Comparison of ENCODE assay signal across 8 mouse cellular contexts in the genomic region with DNA sequence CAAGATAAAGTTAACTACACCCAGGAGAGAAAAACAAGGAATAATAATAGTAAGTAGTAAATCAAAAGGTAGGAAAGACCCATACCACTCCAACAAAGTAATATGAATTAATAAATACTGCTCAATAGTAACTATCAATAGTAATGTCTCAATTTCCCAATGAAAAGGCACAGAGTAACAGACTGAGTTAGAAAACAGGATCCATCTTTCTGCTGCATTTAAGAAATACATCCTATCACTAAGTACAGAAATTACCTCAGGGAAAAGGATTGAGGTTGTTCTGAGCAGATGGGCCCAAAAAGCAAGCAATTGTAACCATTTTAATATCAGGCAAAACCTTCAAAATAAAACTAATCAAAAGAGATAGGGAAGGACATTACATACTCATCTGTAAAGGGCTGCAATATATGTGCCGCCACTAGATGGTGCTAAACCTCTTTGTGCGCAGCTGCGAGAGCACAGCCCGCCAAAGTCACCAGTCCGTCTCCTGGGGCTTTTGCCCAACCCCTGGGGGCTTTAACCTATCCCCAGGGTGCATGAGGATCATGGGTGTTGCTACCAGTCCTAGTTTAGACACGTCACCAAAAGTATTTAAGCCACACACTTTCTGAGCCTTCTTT.
DNase-seq lines count a peak whose midpoint lies in the region; ATAC-seq and TF ChIP-seq lines count a peak whose summit lies in the region.
"Not testable (repeated sequence)": the region's sequence is repeated elsewhere in the genome, so short reads cannot be mapped to it uniquely, and the experiment has no call there.

No protein-coding gene starts in this region.

- peak; percentile 2 for DNase-seq in T-cell, adult 2 months (ENCODE audit: low spot score)
- DNase-seq in heart, adult 2 months = peak; percentile 9 to 30
- DNase-seq in layer of hippocampus, postnatal 14 days (ENCODE audit: low spot score in 2 of 2) = peak; percentile 47 to 48
- DNase-seq in lung, postnatal 0 days (ENCODE audit: low spot score) = not testable (repeated sequence)
- peak; percentile 38 for DNase-seq in thymus, adult 2 months

- intact Hi-C loops in heart, adult 2 months (cut with DNase I) = not testable (repeated sequence)

- H3K9ac ChIP-seq in heart, adult 2 months (ENCODE audit: low read depth, low read length); intestine, embryonic 16.5 days (ENCODE audit: low read depth, low read length); lung, postnatal 0 days (replicated peaks; ENCODE audit: low read depth); neural tube, embryonic 15.5 days (replicated peaks): not testable (repeated sequence)

- H3K4me3 ChIP-seq in heart, adult 2 months; intestine, embryonic 16.5 days (ENCODE audit: low read length); lung, postnatal 0 days (ENCODE audit: low read depth, low read length); neural tube, embryonic 15.5 days (replicated peaks); thymus, adult 2 months (ENCODE audit: control insufficient read depth, insufficient read depth, low read length): not testable (repeated sequence)

- TF ChIP-seq CTCF in heart, adult 2 months (IDR thresholded peaks at IDR 0.05) = peak; percentile 78
- peak; percentile 56 for TF ChIP-seq CTCF in lung, postnatal 0 days (IDR thresholded peaks at IDR 0.05)
- not testable (repeated sequence) for TF ChIP-seq CTCF in thymus, adult 2 months (IDR thresholded peaks at IDR 0.05; ENCODE audit: borderline replicate concordance, control insufficient read depth, extremely low read depth, insufficient read depth, low read length, poor library complexity)

- TF ChIP-seq EP300 in heart, adult 2 months (IDR thresholded peaks at IDR 0.05; ENCODE audit: insufficient read depth, low read depth, low read length); lung, postnatal 0 days (IDR thresholded peaks at IDR 0.05): not testable (repeated sequence)

- H3K36me3 ChIP-seq in heart, adult 2 months (ENCODE audit: control insufficient read depth, insufficient read depth, low read length); intestine, embryonic 16.5 days (ENCODE audit: control insufficient read depth, insufficient read depth, low read length); lung, postnatal 0 days (ENCODE audit: insufficient read depth, low read length); neural tube, embryonic 15.5 days; thymus, adult 2 months (ENCODE audit: control insufficient read depth, insufficient read depth, low read length): not testable (repeated sequence)

- TF ChIP-seq POLR2A in heart, adult 2 months (IDR thresholded peaks at IDR 0.05; ENCODE audit: insufficient read depth, low read depth, low read length); thymus, adult 2 months (IDR thresholded peaks at IDR 0.05; ENCODE audit: control insufficient read depth, extremely low read depth, insufficient read depth, low read length, poor library complexity): not testable (repeated sequence)

- H3K4me2 ChIP-seq in intestine, embryonic 16.5 days (ENCODE audit: low read depth, low read length); lung, postnatal 0 days (replicated peaks; ENCODE audit: low read depth, low read length): not testable (repeated sequence)
- peak overlapping the region; percentile 38 for H3K4me2 ChIP-seq in neural tube, embryonic 15.5 days

- H3K9me3 ChIP-seq in intestine, embryonic 16.5 days (ENCODE audit: control insufficient read depth, low read length); lung, postnatal 0 days (ENCODE audit: low read length); neural tube, embryonic 15.5 days (replicated peaks): not testable (repeated sequence)

- ATAC-seq in common myeloid progenitor, adult 5-6 weeks (replicated peaks; ENCODE audit: low read depth, poor library complexity, severe bottlenecking) = peak; percentile 52; the same call in 1 of the 2 replicates
- ATAC-seq in intestine, embryonic 16.5 days = peak; percentile 71; the same call in 1 of the 2 replicates
- not testable (repeated sequence) for ATAC-seq in lung, postnatal 0 days; neural tube, embryonic 15.5 days (ENCODE audit: low FRiP score)

- 4% methylated on average over 6 of the region's 6 CpGs for WGBS in heart, adult 2 months
- 2% methylated on average over 6 of the region's 6 CpGs for WGBS in intestine, embryonic 16.5 days
- WGBS in lung, postnatal 0 days = 9% methylated on average over 6 of the region's 6 CpGs
- WGBS in neural tube, embryonic 15.5 days = 4% methylated on average over 6 of the region's 6 CpGs
- 9% methylated on average over 6 of the region's 6 CpGs for WGBS in thymus, adult 2 months

- not testable (repeated sequence) for H3K79me2 ChIP-seq in heart, adult 2 months (replicated peaks; ENCODE audit: control insufficient read depth, insufficient read depth, low read length)

- not testable (repeated sequence) for H3K27ac ChIP-seq in heart, adult 2 months; intestine, embryonic 16.5 days (ENCODE audit: low read length); lung, postnatal 0 days (ENCODE audit: low read length); neural tube, embryonic 15.5 days (replicated peaks); thymus, adult 2 months (ENCODE audit: control insufficient read depth, insufficient read depth, low read length)

- not testable (repeated sequence) for H3K4me1 ChIP-seq in heart, adult 2 months (ENCODE audit: control insufficient read depth, insufficient read depth, low read length); intestine, embryonic 16.5 days (ENCODE audit: control insufficient read depth, insufficient read depth, low read length); lung, postnatal 0 days (ENCODE audit: insufficient read depth, low read depth, low read length); neural tube, embryonic 15.5 days; thymus, adult 2 months (replicated peaks; ENCODE audit: control insufficient read depth, insufficient read depth, low read length)

- H3K27me3 ChIP-seq in heart, adult 2 months (ENCODE audit: control insufficient read depth, insufficient read depth, low read length); intestine, embryonic 16.5 days (replicated peaks; ENCODE audit: control insufficient read depth, insufficient read depth, low read length); lung, postnatal 0 days (replicated peaks; ENCODE audit: insufficient read depth, low read length); neural tube, embryonic 15.5 days (replicated peaks); thymus, adult 2 months (ENCODE audit: control insufficient read depth, insufficient read depth, low read length): not testable (repeated sequence)
